Mouse (Mus musculus) brain, embryonic 14.5 days (tissue): ENCODE data around the gene Tiam2. TPM values are rescaled to one million over a fixed set of nuclear protein-coding genes. Genes with fewer than 3 reads are reported as not detected.

Experiments used
- DNase-seq: peaks from one replicate; pipeline ENCODE4 v3.0.0-alpha.2; 2011; ENCODE audit warnings: low read depth
- CTCF ChIP-seq: fragments of 200-500 bp; IDR thresholded peaks from 2 replicates; pipeline ENCODE4 v1.5.1; 2012; ENCODE audit warnings: inconsistent platforms, mild to moderate bottlenecking, moderate library complexity, borderline replicate concordance; ENCODE audit not compliant: insufficient read depth, insufficient read length; ENCODE audit errors: extremely low read depth
- POLR2A ChIP-seq: fragments of 200-500 bp; IDR thresholded peaks from 2 replicates; pipeline ENCODE4 v1.6.1; 2012; ENCODE audit warnings: mild to moderate bottlenecking, inconsistent platforms, borderline replicate concordance; ENCODE audit not compliant: poor library complexity, insufficient read depth, insufficient read length, severe bottlenecking; ENCODE audit errors: extremely low read depth
- polyA plus RNA-seq: library from polyadenylated mRNA; depleted of rRNA; stranded (reverse); fragments of >200 nt; gene quantifications from 2 replicates; pipeline ENCODE4 v1.2.3, GENCODE M21; 2012

Gene Tiam2
- polyA plus RNA-seq, 1 experiment, result 17.5 TPM

- TF ChIP-seq POLR2A (no peak), CTCF (peak; percentile 53; the same call in 1 of the 2 replicates)
- DNase-seq, result peak; percentile 51
These were observed 171.7 kb downstream of the Tiam2 start for GRCm38 (mm10) chr17:3498086-3498485.

GRCm38 (mm10) chr17:3498580-3498979 is 172.2 kb downstream of the Tiam2 start:
- TF ChIP-seq CTCF (no peak), POLR2A (no peak)
- no peak for DNase-seq

GRCm38 (mm10) chr17:3499468-3499867 is 173.1 kb downstream of the Tiam2 start:
- no peak for DNase-seq
- no peak for TF ChIP-seq CTCF
- TF ChIP-seq POLR2A, result no peak

- no peak for DNase-seq
- no peak for TF ChIP-seq POLR2A
- TF ChIP-seq CTCF, result no peak
These were observed 173.7 kb downstream of the Tiam2 start for GRCm38 (mm10) chr17:3500076-3500475.

GRCm38 (mm10) chr17:3500936-3501335 is 174.6 kb downstream of the Tiam2 start:
- no peak for TF ChIP-seq POLR2A
- TF ChIP-seq CTCF, result no peak
- DNase-seq, result no peak

GRCm38 (mm10) chr17:3505711-3506110 is 179.3 kb downstream of the Tiam2 start:
- DNase-seq, result no peak
- TF ChIP-seq CTCF (no peak), POLR2A (no peak)

GRCm38 (mm10) chr17:3506508-3506907 is 180.1 kb downstream of the Tiam2 start:
- TF ChIP-seq POLR2A, result no peak
- TF ChIP-seq CTCF, result no peak
- no peak for DNase-seq

GRCm38 (mm10) chr17:3509841-3510240 is 183.5 kb downstream of the Tiam2 start:
- DNase-seq, result peak; percentile 85
- TF ChIP-seq CTCF, result peak; percentile 88
- TF ChIP-seq POLR2A, result no peak

- no peak for TF ChIP-seq POLR2A
- no peak for TF ChIP-seq CTCF
- DNase-seq, result no peak
These were observed 187.9 kb downstream of the Tiam2 start for GRCm38 (mm10) chr17:3514316-3514715.

- TF ChIP-seq CTCF, result no peak
- no peak for TF ChIP-seq POLR2A
- no peak for DNase-seq
These were observed 189.5 kb downstream of the Tiam2 start for GRCm38 (mm10) chr17:3515851-3516250.

- DNase-seq, result no peak
These were observed 190.0 kb downstream of the Tiam2 start for GRCm38 (mm10) chr17:3516406-3516805.

GRCm38 (mm10) chr17:3520344-3520743 is 194.0 kb downstream of the Tiam2 start:
- TF ChIP-seq POLR2A, result no peak
- no peak for TF ChIP-seq CTCF
- DNase-seq, result no peak

More at GRCm38 (mm10) chr17:3516406-3516805, 190.0 kb downstream of the Tiam2 start:
- no peak for TF ChIP-seq CTCF
- no peak for TF ChIP-seq POLR2A

- DNase-seq, result peak; percentile 76
These were observed 201.6 kb downstream of the Tiam2 start for GRCm38 (mm10) chr17:3527841-3528471.

GRCm38 (mm10) chr17:3529523-3529922 is 203.2 kb downstream of the Tiam2 start:
- peak; percentile 13 for DNase-seq
- TF ChIP-seq POLR2A, result no peak

More at GRCm38 (mm10) chr17:3527841-3528471, 201.6 kb downstream of the Tiam2 start:
- TF ChIP-seq CTCF, result no peak
- TF ChIP-seq POLR2A, result no peak
